Mouse (Mus musculus): ENCODE measurements around the gene Msrb1. TPM values are rescaled to one million over a fixed set of nuclear protein-coding genes. Genes with fewer than 3 reads are reported as not detected.
"Not testable (repeated sequence)": the region's sequence is repeated elsewhere in the genome, so short reads cannot be mapped to it uniquely, and the experiment has no call there.

Msrb1 gene
- total and polyA plus RNA-seq, 3 experiments, result 14.6 to 76.8 (median 39.2) TPM

GRCm38 (mm10) chr17:24717943-24718342, 18.5 kb upstream of the Msrb1 start, which contains the start of the genes Rnf151 and Rps2:
Rnf151 (minus strand) TSS chr17:24718063.
Rps2 (plus strand) TSS chr17:24718116.
- no peaks in the 10 kb centered on the region; the same call in 1 of the 2 replicates for H3K27me3 ChIP-seq (ENCODE audit: insufficient read depth, low read length)
- H3K36me3 ChIP-seq (replicated peaks), result peaks cover 61% of the 10 kb centered on the region
- H3K9me3 ChIP-seq (replicated peaks), result no peaks in the 10 kb centered on the region
- peak within 1 kb of the TSS; percentile 81 for H3K4me3 ChIP-seq (ENCODE audit: low read depth, low read length)
- peaks cover 28% of the 10 kb centered on the region for H3K4me1 ChIP-seq (ENCODE audit: insufficient read depth, low read depth, low read length)
- DNase-seq (ENCODE audit: low spot score) (no peak), ATAC-seq (ENCODE audit: extremely low read depth, insufficient number of reproducible peaks, low FRiP score, poor library complexity, severe bottlenecking) (no peak)
- no peak for TF ChIP-seq TAL1 (conservative IDR thresholded peaks at IDR 0.05; ENCODE audit: low read depth, low read length)
- TF ChIP-seq POLR2AphosphoS5 (IDR thresholded peaks at IDR 0.05; ENCODE audit: insufficient replicate concordance, low read depth, low read length), result no peak
- TF ChIP-seq CTCF (IDR thresholded peaks at IDR 0.05; ENCODE audit: low read depth, low read length), result no peak
- TF ChIP-seq GATA1 (IDR thresholded peaks at IDR 0.05; ENCODE audit: borderline replicate concordance, low read length), result no peak
- TF ChIP-seq GATA2 (IDR thresholded peaks at IDR 0.05; ENCODE audit: borderline replicate concordance, low read depth, low read length), result no peak

- H3K4me1 ChIP-seq (ENCODE audit: insufficient read depth, low read depth, low read length), result peaks cover 34% of the 10 kb centered on the region
- peaks cover 59% of the 10 kb centered on the region for H3K36me3 ChIP-seq (replicated peaks)
- ATAC-seq (ENCODE audit: extremely low read depth, insufficient number of reproducible peaks, low FRiP score, poor library complexity, severe bottlenecking); DNase-seq (ENCODE audit: low spot score); H3K9me3 ChIP-seq (replicated peaks); H3K27me3 ChIP-seq (ENCODE audit: insufficient read depth, low read length): not testable (repeated sequence)
- peak overlapping the region; percentile 81 for H3K4me3 ChIP-seq (ENCODE audit: low read depth, low read length)
These were observed 17.5 kb upstream of the Msrb1 start for GRCm38 (mm10) chr17:24718938-24719337.

DNA sequence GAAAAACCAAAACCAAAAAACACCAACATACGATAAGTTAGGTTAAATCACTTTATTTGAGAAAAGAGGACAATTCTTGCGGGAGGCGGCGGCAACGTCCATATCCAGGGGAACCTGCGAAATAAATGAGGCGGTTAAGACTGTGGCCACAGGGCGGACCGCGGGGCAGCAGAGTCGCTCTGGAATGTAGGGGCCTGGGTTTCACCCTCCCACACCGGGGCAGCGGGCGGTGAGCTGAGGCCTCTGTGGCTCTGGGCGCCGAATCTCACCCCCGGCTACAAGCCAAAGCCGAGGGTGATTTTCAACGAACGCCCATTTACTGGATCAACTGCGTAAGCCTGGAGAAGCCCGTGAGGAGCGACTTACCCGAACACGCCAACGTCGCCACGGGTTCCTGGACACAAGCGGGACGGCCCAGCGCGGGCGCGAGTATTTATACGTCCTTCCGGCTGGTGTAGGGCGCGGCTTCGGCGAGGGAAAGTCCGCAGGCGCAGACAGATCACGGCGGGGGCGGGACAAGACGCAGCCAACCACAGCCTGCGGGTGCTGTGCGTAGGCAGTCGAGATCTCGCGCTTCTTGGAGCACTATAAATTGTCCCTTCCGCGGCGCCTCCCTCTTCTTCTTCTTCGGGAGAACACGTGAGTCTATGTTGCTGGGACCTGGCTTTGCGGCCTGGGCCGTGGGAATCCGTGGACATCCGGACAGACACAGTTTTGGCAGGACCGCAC, 16.8 kb upstream of the Msrb1 start:
- H3K27me3 ChIP-seq (ENCODE audit: insufficient read depth, low read length), result no peaks in the 10 kb centered on the region; the same call in 1 of the 2 replicates
- ATAC-seq (ENCODE audit: extremely low read depth, insufficient number of reproducible peaks, low FRiP score, poor library complexity, severe bottlenecking) (peak; percentile 64), DNase-seq (ENCODE audit: low spot score) (peak; percentile 90)
- no peaks in the 10 kb centered on the region for H3K9me3 ChIP-seq (replicated peaks)
- H3K36me3 ChIP-seq (replicated peaks), result peaks cover 59% of the 10 kb centered on the region
- H3K4me3 ChIP-seq (ENCODE audit: low read depth, low read length), result peak overlapping the region; percentile 81
- TF ChIP-seq GATA1 (IDR thresholded peaks at IDR 0.05; ENCODE audit: borderline replicate concordance, low read length) (no peak), POLR2AphosphoS5 (IDR thresholded peaks at IDR 0.05; ENCODE audit: insufficient replicate concordance, low read depth, low read length) (peak; percentile 96), TAL1 (conservative IDR thresholded peaks at IDR 0.05; ENCODE audit: low read depth, low read length) (no peak), CTCF (IDR thresholded peaks at IDR 0.05; ENCODE audit: low read depth, low read length) (no peak)
- H3K4me1 ChIP-seq (ENCODE audit: insufficient read depth, low read depth, low read length), result peaks cover 38% of the 10 kb centered on the region

- H3K27me3 ChIP-seq (ENCODE audit: insufficient read depth, low read length); ATAC-seq (ENCODE audit: extremely low read depth, insufficient number of reproducible peaks, low FRiP score, poor library complexity, severe bottlenecking); H3K9me3 ChIP-seq (replicated peaks); DNase-seq (ENCODE audit: low spot score): not testable (repeated sequence)
- Histone ChIP-seq H3K4me3 (ENCODE audit: low read depth, low read length) (peak overlapping the region; percentile 81), H3K4me1 (ENCODE audit: insufficient read depth, low read depth, low read length) (peaks cover 39% of the 10 kb centered on the region), H3K36me3 (replicated peaks) (peaks cover 53% of the 10 kb centered on the region)
These were observed 15.8 kb upstream of the Msrb1 start for GRCm38 (mm10) chr17:24720616-24721015.

GRCm38 (mm10) chr17:24721383-24721955, 15.0 kb upstream of the Msrb1 start:
- H3K4me3 ChIP-seq (ENCODE audit: low read depth, low read length), result peak overlapping the region; percentile 74
- peaks cover 44% of the 10 kb centered on the region for H3K36me3 ChIP-seq (replicated peaks)
- H3K4me1 ChIP-seq (ENCODE audit: insufficient read depth, low read depth, low read length), result peaks cover 41% of the 10 kb centered on the region
- DNase-seq (ENCODE audit: low spot score); ATAC-seq (ENCODE audit: extremely low read depth, insufficient number of reproducible peaks, low FRiP score, poor library complexity, severe bottlenecking); H3K27me3 ChIP-seq (ENCODE audit: insufficient read depth, low read length); H3K9me3 ChIP-seq (replicated peaks): not testable (repeated sequence)

DNA sequence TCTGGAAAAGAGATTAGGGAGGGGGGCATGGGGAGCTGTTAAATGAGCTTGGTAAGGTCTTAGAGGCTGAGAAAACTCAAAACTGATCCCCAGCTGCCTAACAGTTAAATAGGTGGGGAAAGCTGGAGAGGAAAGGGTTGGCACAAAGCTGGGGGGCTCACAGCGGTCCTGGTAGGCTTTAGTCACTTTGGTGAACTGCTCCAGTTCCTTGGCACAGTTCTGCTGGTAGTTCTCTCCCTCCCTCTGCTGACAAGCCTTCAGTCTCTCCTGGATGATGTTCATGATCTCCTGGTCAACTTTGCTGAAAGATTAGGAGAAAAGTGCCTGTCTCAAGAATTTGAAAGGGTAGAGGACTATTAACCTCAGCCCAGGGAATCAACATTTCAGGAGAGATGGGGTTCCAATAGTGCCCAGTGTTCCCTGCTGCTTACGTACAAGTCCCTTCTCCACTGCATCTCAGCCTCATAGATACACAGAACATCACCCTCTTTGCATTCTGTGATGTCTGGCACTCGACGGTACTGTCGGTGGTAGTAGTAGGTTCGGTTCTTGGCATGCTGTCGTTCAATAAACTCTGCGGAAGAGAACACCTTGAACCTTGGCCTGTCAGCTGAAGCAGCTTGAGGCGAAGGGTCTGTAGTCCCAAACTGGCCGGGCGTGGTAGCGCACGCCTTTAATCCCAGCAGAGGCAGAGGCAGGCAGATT, 14.1 kb upstream of the Msrb1 start:
- TF ChIP-seq GATA1 (IDR thresholded peaks at IDR 0.05; ENCODE audit: borderline replicate concordance, low read length) (no peak), TAL1 (conservative IDR thresholded peaks at IDR 0.05; ENCODE audit: low read depth, low read length) (no peak), GATA2 (IDR thresholded peaks at IDR 0.05; ENCODE audit: borderline replicate concordance, low read depth, low read length) (no peak), POLR2AphosphoS5 (IDR thresholded peaks at IDR 0.05; ENCODE audit: insufficient replicate concordance, low read depth, low read length) (peak; percentile 95), CTCF (IDR thresholded peaks at IDR 0.05; ENCODE audit: low read depth, low read length) (no peak)
- Histone ChIP-seq H3K36me3 (replicated peaks) (peaks cover 35% of the 10 kb centered on the region), H3K4me3 (ENCODE audit: low read depth, low read length) (peak overlapping the region; percentile 74), H3K9me3 (replicated peaks) (no peaks in the 10 kb centered on the region), H3K4me1 (ENCODE audit: insufficient read depth, low read depth, low read length) (peaks cover 41% of the 10 kb centered on the region), H3K27me3 (ENCODE audit: insufficient read depth, low read length) (peaks cover 3% of the 10 kb centered on the region; the same call in 1 of the 2 replicates)
- ATAC-seq (ENCODE audit: extremely low read depth, insufficient number of reproducible peaks, low FRiP score, poor library complexity, severe bottlenecking), result no peak
- DNase-seq (ENCODE audit: low spot score), result no peak

All from G1E (cell line).